Mouse (Mus musculus) retina, postnatal 1 day (tissue): Measurements from ENCODE around the gene Slc26a8.
A peak's percentile ranks its signal among the peaks of the same experiment; 100 is the strongest.
"Not testable (repeated sequence)": the region's sequence is repeated elsewhere in the genome, so short reads cannot be mapped to it uniquely, and the experiment has no call there.

Source experiments
- DNase-seq: peaks from one replicate; pipeline ENCODE4 v3.0.0-alpha.2; 2012

Gene Slc26a8

DNA sequence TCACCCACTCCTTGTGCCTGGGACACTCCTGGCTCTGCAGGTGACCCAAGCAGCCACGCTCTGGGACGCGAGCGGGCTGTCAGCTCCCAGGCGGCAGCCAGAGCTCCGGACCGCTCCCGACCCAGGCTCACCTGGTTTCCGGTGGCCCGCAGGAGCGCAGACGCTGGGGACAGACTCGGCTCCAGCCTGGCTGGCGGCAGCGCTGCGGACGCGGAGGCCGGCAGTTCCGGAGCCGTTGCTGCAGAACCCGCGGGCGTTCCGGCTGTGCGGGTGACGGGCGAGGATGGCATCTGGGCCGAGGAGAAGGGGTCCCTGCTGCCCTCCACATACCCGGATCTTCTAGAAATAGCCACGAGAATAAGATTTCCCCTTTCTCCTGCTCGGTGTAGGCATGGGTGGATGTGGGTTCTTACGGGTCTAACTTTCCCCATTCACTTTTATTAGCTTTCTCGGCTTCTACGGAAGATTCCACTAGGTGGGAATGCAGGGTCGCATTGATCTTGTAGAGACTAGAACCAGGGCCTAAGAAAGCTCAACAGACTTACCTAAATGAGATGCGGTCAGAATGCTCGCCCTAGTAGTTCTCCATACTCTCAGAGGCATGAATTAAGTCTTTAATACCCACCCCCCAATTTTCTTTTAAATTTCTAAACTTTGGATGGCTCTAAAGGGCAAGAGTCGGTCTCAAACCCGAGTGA is at the start of gene Slc26a8:
Gene Slc26a8, minus strand, starts transcription at position 648 of the 698 bp plus-strand sequence.
- peak; percentile 31 for DNase-seq

DNA sequence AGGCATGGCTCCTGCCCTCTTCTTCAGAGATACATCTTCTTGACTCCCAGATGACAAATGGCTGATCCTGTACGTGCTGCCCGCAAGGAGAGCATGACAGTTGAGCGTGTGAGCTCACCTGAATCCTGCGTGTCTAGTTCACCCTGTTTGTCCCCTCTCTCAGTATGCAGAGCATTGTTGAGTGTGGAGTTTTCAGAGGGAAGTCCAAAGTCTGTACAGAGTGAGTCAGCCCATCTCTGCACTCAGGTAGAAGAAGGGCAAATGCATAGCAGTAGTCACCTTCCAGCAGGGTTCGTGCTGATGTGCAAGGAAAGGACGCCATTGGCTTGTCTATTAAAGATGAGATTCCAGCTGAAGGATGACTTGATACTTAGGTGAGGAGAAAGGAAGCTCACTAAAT is 49.2 kb upstream of the Slc26a8 start:
- no peak for DNase-seq

DNA sequence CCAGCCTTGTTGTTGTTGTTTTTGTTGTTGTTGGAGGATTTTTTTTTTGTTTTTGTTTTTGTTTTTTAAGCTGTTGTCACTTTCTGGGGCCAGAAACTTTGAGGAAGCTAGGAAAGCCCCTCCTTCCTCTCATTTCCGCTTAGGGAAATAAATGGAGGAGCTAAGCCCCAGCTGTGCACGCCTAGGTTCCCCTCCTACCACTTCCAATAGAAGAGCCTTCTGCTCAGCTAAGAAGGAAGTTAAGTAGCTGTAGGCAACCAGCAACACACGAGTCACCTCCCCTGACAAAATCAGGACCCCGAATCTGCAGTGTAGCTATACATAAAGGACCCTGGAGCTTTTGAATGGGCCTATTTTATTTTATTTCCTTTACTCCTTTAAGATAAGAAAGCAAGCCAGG is 47.9 kb upstream of the Slc26a8 start:
- DNase-seq = no peak

DNA sequence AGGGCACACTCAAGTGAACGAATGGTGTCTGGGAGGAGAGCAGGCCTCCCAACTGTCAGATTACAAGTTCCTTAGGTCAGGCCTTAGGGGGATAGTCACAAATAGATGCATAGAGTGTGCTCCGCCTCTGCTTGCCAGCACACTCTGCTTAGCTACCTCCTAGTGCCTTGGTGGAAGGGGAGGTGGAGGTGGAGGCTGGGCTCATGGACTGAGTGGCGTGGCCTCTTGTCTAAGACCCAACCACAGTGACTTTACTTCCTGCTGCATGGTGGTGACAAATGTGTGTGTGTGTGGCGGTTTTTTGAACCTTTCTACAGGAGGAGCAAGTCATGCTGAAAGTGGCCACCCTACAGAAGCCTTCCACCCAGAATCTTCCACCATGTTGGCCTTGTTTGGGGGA is 46.5 kb upstream of the Slc26a8 start:
- DNase-seq = no peak

DNA sequence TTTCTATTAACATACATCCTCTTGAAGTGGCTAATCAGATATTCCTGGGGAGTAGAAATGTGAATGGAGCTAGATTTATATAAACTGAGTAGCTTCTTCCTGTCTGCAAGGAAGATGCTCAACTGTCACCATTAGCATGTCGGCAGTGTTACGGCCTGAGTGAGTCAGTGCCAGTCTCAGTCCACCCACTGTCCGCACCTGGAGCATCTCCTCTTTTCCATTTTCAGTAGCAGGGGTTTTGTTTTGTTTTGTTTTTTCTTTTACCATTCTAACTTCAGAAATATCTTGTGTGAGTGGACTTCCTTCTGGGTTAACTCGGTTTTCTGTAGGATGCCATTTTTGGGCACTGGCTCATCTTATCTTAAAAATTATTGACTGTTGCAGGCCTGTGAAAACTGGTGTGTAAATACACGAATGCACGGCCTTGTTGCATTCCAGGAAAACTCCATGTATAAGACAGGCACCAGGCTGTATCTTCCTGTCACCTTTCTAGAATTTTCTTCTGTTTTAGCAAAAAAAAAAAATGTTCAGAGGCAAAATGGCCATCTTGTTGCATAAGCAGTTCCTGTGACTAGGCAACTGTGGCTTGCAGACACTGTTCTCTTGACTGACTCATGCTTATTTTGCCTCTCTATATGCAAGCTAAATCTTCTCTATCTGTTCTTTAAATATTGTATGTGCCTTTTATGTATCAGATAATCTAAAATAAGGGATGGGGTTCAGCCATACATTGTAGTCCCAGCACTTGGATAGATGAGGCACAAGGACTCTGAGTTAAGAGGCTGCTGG is 45.5 kb upstream of the Slc26a8 start:
- no peak for DNase-seq

DNA sequence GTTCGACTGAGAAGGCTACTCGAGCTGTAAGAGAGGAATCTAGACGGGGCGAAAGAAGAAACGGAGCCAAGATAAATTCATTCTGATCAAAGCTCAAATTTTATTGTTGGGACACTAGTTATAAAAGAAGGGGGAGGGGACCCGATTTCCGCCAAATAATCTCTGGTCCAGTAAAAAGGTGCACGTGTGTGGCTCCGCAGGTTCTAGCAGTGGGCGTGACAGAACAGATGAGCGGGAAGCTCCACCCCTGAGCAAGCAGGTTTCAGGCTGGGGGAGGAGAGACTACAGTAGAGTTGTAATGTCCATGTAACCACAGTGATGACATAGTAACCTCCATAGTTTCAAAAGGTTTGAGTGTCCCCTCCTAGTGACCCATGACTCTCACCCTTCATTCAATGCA is 37.5 kb upstream of the Slc26a8 start:
- DNase-seq = not testable (repeated sequence)

DNA sequence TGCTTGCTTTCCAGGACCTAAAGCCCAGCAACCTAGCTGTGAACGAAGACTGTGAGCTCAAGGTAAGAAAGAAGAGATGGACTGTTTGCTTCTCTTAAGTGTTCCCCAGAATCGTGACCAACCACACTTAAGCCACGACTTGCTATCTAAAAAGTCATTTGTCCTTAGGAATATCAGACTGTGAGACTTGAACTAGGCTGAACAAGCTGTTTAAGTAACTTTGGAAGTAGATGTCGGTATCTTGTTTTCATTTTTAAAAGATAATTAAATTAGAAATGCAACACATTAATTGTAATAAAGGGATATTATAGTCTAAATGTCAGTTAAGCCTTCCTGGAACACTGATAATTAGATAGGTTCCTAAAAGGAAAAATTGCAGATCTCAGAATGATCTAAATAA is 35.8 kb upstream of the Slc26a8 start, which contains the start of gene AC170998.1:
Gene AC170998.1, plus strand, starts transcription at position 301 of the 400 bp plus-strand sequence.
- DNase-seq = no peak

DNA sequence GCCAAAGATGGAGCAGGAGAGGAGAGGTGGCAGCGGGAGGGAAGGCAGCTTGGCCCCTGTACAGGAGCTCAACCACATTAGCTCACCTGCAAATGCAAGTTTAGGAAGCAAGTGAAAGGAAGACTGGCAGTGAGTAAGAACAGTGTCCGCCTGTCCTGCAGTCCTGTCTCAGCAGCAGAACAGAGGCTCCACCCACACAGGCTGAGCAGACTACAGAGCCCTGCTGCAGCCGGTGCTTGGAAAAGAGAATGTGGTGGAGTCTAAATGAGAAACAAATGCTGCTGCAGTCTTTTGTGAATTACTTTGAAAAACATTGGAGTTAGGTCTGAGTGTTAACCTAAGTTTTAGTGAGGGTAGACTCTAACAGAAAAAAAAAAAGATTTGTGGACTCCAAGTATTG is 27.5 kb upstream of the Slc26a8 start:
- DNase-seq = no peak

DNA sequence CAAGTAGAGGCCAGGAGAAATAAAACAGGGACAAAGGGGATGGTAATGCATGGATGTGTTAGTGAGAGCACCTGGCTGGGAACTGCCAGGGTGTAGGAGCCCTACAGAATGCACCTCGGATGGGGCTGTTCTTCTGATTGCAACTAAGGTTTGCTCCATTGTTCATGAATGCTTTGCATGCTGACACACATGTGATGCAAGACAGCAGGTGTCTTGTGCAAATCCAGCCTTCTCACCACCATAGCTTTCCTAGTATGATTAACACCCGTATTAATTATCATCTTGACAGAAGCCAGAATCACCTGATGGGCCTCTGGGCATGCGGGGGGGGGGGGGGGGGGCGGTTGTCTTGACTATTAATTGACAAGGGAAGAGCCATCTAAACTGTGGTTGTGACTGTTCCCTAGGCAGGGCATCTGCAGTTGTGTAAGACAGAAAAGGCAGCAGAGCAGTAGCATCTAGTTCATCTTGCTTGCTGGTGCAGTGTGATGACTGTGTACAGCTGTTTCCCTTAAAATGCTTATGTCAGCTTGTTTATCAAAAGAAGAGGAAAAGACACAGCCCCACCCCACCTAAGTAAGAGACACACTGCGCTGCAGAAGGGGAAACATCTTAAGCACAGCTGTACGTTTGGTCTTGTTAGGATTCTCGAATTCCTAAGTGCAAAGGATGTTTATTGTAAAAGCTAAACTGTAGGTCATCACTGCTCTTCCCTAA is 26.0 kb upstream of the Slc26a8 start:
- no peak for DNase-seq

DNA sequence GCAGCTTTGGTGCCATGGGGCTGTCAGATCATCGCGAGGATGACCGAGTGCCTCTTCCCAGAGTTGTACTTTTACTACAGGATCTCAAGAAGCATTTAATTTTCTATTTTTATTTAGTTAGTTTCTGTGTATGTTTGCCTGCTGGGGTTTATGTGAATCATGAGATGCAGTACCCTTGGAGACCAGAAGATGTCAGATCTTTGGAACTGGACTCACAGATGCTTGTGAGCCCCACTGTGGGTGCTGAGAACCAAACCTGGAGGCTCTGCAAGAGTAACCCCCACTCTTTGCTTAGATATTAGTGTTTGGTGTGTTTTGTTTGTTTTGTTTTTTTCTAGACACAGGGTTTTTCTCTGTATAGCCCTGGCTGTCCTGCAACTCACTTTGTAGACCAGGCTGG is 24.0 kb upstream of the Slc26a8 start:
- DNase-seq = no peak

DNA sequence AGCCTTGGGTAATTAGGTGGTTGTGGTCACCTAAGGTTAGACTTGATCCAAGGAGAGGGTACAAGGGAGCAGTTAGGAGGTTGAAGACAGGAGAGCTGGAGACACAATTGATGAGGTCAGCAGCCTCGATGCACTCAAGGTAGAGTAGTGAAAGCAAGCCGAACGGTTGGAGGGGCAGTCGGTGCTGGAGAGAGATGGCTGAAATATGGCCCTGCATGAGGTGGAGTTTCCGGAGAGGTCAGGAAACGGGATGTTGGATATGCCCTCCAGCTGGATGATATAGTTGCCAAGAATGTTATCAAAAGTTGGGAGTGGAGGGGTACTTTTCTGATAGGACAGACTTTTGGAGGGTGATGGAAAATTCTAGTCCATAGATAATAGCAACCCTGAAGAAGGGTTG is 22.3 kb upstream of the Slc26a8 start:
- DNase-seq = no peak

DNA sequence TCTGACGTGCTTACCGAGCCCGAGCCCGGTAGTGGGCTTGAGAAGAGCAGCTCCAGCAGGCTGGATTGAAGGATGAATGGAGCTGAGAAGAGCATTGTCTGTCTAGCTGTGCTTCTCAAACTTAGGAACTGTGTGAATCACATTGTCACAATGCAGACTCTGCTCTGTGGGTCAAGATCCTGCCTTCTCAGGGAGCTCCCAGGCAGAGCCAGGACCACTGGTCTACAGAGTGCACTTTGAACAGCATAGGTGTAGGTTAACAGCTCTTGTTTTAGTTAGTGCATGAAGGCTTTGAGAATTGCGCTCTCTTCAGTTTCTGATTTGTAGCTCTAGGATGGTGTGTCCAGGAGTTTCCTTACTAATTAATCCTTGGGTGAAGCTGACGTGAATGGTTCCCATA is 21.2 kb upstream of the Slc26a8 start:
- DNase-seq = no peak

DNA sequence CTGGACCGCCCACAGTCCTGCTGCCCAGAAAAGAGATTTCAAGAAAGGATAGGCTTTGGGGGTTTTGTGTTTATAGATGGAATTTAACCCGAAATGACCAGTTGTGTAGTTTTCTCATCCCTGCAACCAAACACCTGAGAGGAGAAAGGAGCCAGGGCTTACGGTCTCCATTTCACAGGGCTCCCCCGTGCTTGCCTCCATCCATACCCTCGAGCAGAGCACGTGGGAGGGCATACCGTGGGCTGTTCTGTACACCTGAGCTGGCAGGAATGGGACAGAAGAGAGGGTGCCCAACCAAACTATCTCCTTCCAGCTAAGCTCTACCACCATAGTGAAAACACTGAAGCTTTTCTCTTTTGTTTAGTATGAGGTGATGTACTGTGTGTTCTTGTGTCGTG is 20.3 kb upstream of the Slc26a8 start:
- DNase-seq = no peak

DNA sequence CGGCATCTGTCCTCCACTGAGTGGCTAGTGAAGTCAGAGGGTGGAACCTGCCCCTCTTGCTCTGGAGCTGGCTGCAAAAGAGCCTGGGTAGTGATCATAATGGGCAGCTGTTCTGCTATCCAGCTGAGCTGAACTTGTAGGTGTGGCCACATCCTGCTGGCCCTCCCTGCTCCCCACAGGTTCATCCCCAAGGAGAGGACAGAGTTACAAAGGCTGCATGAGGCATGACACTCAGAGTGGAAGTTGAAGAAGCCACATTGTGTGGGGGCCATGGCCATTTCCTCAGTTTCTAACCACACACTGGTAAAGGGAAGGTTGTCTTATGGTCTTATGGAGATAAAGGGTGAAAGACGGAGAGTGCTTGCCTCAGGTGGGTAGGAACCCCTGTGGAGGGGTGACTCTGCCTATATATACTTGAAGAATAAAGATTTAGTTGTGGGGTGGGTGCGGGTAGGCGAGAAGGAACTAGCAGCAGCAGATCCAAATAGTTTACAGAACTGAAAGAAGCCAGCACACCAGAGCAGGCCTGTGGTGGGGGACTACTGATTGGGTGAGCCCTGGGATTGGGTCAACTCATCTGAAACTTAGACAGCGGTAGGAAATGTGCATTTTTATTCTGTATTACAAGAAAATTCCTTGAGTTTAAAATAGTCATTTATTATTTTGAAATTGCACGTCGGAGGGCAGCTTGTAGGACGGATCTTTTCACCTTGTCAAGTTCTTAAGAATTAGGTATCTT is 19.7 kb upstream of the Slc26a8 start:
- no peak for DNase-seq

DNA sequence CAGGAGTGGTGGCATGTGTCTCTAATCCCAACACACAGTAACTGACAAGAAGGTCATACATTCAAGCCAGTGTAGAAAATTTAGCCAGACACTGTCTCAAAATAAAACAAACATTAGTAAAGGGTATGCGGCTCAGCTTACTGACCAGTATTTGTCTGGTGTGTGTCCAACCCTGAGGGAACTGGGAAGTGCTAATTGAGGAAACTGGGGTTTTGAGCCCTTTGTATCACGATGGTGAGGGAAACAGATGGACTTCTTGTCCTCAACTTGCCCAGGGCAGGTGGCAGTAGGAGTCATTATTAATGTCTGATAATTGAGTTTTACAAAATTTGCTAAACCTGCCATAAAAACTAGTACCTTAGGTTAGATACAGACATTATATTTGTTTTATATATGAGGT is 19.0 kb upstream of the Slc26a8 start:
- DNase-seq = no peak

DNA sequence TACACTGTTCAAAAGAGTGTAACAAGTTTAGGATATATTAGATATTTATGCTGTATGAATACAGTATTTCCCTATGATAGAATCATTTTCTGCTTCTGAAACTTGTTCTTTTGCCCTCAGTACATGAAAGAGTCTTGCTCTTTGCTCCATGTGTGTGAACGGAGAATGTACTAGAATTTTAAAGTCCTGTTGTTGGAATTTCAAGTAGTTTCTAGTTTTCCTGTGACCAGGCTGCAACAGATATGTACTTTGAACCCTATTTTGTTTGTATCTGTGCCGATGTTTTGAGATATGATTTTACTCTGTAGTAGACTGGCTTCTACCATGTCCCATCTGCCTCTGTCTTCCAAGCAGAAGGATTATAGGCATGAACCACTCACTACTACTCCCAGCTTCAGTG is 17.8 kb upstream of the Slc26a8 start:
- DNase-seq = no peak

DNA sequence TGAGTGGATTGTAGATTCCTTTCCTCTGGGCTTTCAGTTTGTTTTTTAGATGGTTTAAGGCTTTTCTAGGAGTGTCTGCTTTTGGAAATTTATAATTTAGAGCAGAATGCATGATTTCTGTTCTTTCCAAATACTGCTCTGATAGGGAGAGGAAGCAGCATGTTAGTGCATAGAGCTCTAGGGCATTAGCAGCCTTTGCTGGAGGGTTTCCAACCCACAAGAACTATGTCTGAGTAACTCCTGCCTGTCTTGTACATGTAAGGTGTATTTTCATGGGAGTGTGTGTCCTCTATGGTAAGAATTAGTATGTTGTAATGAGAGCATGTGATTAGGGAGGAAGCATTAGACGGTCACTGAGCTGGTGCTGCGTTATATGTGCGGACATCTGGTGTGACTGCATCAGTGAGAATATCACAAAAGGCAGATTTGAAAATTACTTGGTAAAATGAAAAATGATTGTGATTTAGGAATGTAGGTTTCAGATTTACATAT is 17.1 kb upstream of the Slc26a8 start:
- no peak for DNase-seq

DNA sequence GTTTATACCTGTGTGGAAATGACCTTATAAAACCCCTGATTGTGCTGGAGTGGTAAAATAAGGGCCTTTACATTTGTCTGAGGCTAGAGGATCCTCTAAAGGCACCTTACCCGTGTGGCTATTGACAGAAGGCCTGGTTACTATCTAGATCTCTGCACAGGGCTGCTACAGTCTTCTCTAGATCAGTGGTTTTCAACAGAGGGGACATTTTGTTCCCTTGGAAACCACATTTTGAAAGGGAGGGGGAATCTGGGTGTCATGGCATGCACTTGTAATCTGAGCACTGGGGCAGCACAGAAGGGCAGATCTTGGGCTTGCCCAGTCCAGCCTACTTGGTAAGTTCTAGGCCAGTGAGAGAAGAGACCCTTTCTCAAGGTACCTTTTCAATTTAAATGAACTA is 16.7 kb upstream of the Slc26a8 start:
- DNase-seq = peak; percentile 31

DNA sequence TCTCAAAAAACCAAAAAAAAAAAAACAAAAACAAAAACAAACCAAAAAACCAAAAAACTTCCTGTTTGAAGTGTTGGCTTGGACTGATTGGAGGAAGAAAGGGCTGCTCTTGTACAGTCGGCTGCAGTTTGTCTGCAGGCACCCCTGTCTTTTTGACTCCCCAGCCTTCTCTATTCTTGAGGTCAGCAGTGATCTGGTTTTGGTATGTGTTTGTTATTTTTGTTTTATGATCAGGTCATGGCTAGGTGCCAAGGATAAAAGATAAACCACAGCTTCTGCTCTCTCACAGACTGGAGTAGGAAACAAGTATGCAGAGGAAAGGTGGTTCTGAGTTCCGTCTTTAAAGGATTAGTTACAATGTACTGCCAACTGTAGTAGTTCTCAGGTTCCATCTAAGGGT is 12.6 kb upstream of the Slc26a8 start:
- DNase-seq = no peak

DNA sequence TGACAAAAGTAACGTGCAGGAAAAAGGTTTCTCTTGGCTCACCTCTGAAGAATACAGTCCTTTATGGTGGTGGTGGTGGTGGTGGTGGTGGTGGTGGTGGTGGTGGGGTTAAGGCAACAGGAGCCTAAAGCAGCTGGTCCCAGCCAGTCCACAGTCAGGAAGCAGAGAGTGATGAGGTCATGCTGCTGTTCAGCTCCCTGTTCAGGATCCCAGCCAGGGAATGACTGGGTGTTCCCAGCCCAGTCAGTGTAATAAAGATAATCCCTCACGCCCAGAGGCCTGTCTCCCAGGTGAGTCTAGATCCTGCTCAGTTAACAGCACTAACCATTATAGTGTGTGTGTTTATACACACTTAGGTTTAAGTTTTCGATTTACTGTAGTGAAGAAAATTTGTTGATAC is 11.7 kb upstream of the Slc26a8 start:
- no peak for DNase-seq

DNA sequence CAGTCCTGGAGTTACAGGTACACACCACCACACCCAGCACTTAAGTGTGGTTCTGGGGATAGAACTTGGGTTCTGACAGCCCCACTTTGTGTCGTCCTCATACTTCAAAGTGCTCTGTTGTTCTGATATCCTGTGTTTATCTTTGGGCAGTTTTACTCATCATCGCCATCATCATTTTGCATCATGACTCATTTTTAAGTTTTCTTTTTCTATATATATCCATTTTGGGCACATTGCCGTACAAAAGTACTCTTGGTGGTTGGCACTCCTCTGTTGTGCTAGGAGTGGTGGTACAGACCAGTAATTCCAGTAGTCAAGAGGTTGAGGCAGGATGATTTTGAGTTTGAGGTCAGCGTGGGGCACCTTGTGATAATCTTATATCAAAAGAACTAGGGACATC is 11.1 kb upstream of the Slc26a8 start:
- DNase-seq = no peak

DNA sequence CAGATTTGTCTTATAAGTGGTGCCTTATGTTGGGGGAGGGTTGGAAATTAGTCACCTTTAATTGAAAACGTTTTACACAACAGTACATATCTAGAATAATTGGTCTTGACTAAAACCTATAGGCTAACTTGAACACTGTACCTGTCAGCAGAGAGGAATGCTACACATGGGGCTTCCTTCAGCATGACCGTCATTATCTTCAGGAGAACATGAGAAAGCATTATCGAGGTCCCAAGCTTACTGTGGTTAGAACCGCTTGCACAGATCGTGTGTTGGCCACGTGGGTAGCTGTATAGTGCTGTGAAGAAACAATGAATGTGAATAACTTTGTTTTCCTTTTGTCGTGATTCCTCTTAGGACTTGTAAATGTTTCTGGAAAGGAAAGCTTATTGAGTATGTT is 9.8 kb upstream of the Slc26a8 start:
- DNase-seq = no peak

DNA sequence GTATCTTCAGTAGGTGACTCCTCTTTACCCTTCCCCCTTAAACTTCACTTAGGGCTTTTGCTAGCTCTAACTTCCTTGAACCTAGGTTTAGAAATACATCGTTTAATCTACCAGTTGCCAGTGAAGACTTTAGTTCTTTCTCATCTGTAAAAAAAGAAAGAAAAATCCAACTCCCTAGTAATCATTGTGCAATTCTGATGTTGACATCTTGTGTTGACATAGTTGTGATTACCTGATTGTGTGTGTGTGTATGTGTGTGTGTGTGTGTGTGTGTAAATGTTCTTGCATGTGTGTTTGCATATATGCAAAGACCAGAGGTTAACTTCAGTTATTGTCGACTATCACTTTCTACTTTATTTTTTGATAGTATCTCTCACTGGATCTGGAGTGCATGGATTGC is 8.6 kb upstream of the Slc26a8 start:
- DNase-seq = no peak
